Mouse (Mus musculus): ENCODE results near the gene Cdc123. TPM values are rescaled to one million over a fixed set of nuclear protein-coding genes. Genes with fewer than 3 reads are reported as not detected.
A peak's percentile ranks its signal among the peaks of the same experiment; 100 is the strongest.
"Not testable (repeated sequence)": the region's sequence is repeated elsewhere in the genome, so short reads cannot be mapped to it uniquely, and the experiment has no call there.

Gene Cdc123
- polyA plus RNA-seq, 1 experiment from 2014 or later, result 267 TPM

DNA sequence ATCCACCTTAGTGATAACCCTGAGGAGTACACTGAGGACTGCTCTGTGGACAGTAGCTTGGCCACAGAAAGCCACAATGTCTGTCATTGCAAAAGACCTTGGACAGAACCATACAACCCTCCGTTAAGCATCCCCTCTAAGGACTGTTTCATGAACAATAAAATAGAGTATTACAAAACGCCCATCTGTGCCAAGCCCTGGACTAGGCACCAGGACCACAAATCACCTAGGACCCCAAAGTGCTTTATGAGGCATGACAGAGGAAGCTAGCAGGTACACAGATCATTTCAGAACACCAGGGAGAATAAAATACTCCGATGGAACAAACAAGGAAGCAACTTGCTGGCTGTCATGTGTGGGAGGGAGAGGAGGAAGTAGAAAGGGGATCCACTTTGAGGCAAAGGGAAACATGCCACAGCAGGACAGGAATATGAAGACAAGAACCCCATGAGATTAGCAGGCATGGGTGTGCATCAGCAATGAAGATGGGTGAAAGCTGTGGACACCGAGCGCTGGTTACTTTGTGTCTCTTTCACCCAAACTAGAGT, 33.7 kb downstream of the Cdc123 start:
- Histone ChIP-seq H3K36me3 (ENCODE audit: control insufficient read depth, insufficient read depth, low read length) (peaks cover 67% of the 10 kb centered on the region), H3K9me3 (ENCODE audit: control insufficient read depth, low read length) (no peaks in the 10 kb centered on the region), H3K27me3 (replicated peaks; ENCODE audit: control insufficient read depth, insufficient read depth, low read length) (no peaks in the 10 kb centered on the region), H3K27ac (ENCODE audit: low read depth) (no peak overlapping the region), H3K4me2 (ENCODE audit: low read length) (no peak overlapping the region), H3K4me3 (ENCODE audit: low read depth, low read length) (no peak overlapping the region), H3K9ac (ENCODE audit: low read length) (no peak overlapping the region), H3K4me1 (replicated peaks; ENCODE audit: control insufficient read depth, insufficient read depth, low read length) (no peaks in the 10 kb centered on the region)
- DNase-seq (ENCODE audit: low spot score) (no peak), ATAC-seq (replicated peaks; ENCODE audit: low FRiP score, low TSS enrichment, low read depth) (no peak)
- WGBS, result 91% methylated on average over 5 of the region's 5 CpGs

- no peak overlapping the region for H3K9ac ChIP-seq (ENCODE audit: low read length)
- H3K36me3 ChIP-seq (ENCODE audit: control insufficient read depth, insufficient read depth, low read length), result peaks cover 66% of the 10 kb centered on the region
- no peak overlapping the region for H3K4me3 ChIP-seq (ENCODE audit: low read depth, low read length)
- WGBS, result 93% methylated on average over 5 of the region's 5 CpGs
- ATAC-seq (replicated peaks; ENCODE audit: low FRiP score, low TSS enrichment, low read depth) (no peak), DNase-seq (ENCODE audit: low spot score) (no peak)
- H3K9me3 ChIP-seq (ENCODE audit: control insufficient read depth, low read length), result no peaks in the 10 kb centered on the region
- no peaks in the 10 kb centered on the region for H3K4me1 ChIP-seq (replicated peaks; ENCODE audit: control insufficient read depth, insufficient read depth, low read length)
- H3K27ac ChIP-seq (ENCODE audit: low read depth), result no peak overlapping the region
- no peaks in the 10 kb centered on the region for H3K27me3 ChIP-seq (replicated peaks; ENCODE audit: control insufficient read depth, insufficient read depth, low read length)
- no peak overlapping the region for H3K4me2 ChIP-seq (ENCODE audit: low read length)
Measured at GRCm38 (mm10) chr2:5810036-5810718, 34.8 kb downstream of the Cdc123 start.

GRCm38 (mm10) chr2:5806201-5806600, 38.8 kb downstream of the Cdc123 start:
- not testable (repeated sequence) for H3K4me3 ChIP-seq (ENCODE audit: low read depth, low read length); H3K9me3 ChIP-seq (ENCODE audit: control insufficient read depth, low read length); H3K9ac ChIP-seq (ENCODE audit: low read length); H3K4me1 ChIP-seq (replicated peaks; ENCODE audit: control insufficient read depth, insufficient read depth, low read length); H3K27me3 ChIP-seq (replicated peaks; ENCODE audit: control insufficient read depth, insufficient read depth, low read length); H3K27ac ChIP-seq (ENCODE audit: low read depth); DNase-seq (ENCODE audit: low spot score); ATAC-seq (replicated peaks; ENCODE audit: low FRiP score, low TSS enrichment, low read depth); H3K4me2 ChIP-seq (ENCODE audit: low read length)
- peaks cover 76% of the 10 kb centered on the region for H3K36me3 ChIP-seq (ENCODE audit: control insufficient read depth, insufficient read depth, low read length)
- WGBS, result 71% methylated on average over 3 of the region's 3 CpGs

GRCm38 (mm10) chr2:5805228-5805627, 39.7 kb downstream of the Cdc123 start:
- DNase-seq (ENCODE audit: low spot score), result no peak
- no peak for ATAC-seq (replicated peaks; ENCODE audit: low FRiP score, low TSS enrichment, low read depth)

GRCm38 (mm10) chr2:5804440-5805045, 40.4 kb downstream of the Cdc123 start:
- peaks cover 67% of the 10 kb centered on the region for H3K36me3 ChIP-seq (ENCODE audit: control insufficient read depth, insufficient read depth, low read length)
- no peak overlapping the region for H3K9ac ChIP-seq (ENCODE audit: low read length)
- no peak overlapping the region for H3K4me3 ChIP-seq (ENCODE audit: low read depth, low read length)
- H3K4me2 ChIP-seq (ENCODE audit: low read length), result no peak overlapping the region
- H3K27ac ChIP-seq (ENCODE audit: low read depth), result no peak overlapping the region
- no peaks in the 10 kb centered on the region for H3K4me1 ChIP-seq (replicated peaks; ENCODE audit: control insufficient read depth, insufficient read depth, low read length)
- H3K9me3 ChIP-seq (ENCODE audit: control insufficient read depth, low read length), result 0 out of 2 replicates have a peak, but pooled peaks cover 2% of the 10 kb centered on the region
- WGBS, result 90% methylated on average over 6 of the region's 6 CpGs
- DNase-seq (ENCODE audit: low spot score) (no peak), ATAC-seq (replicated peaks; ENCODE audit: low FRiP score, low TSS enrichment, low read depth) (no peak)
- no peaks in the 10 kb centered on the region for H3K27me3 ChIP-seq (replicated peaks; ENCODE audit: control insufficient read depth, insufficient read depth, low read length)

More at GRCm38 (mm10) chr2:5805228-5805627, 39.7 kb downstream of the Cdc123 start:
- no peaks in the 10 kb centered on the region for H3K4me1 ChIP-seq (replicated peaks; ENCODE audit: control insufficient read depth, insufficient read depth, low read length)
- no peaks in the 10 kb centered on the region for H3K27me3 ChIP-seq (replicated peaks; ENCODE audit: control insufficient read depth, insufficient read depth, low read length)
- no peak overlapping the region for H3K27ac ChIP-seq (ENCODE audit: low read depth)
- no peaks in the 10 kb centered on the region for H3K9me3 ChIP-seq (ENCODE audit: control insufficient read depth, low read length)
- H3K4me3 ChIP-seq (ENCODE audit: low read depth, low read length), result no peak overlapping the region
- no peak overlapping the region for H3K4me2 ChIP-seq (ENCODE audit: low read length)
- no peak overlapping the region for H3K9ac ChIP-seq (ENCODE audit: low read length)
- 92% methylated on average over 7 of the region's 7 CpGs for WGBS
- peaks cover 74% of the 10 kb centered on the region for H3K36me3 ChIP-seq (ENCODE audit: control insufficient read depth, insufficient read depth, low read length)

GRCm38 (mm10) chr2:5801927-5802590, 42.9 kb downstream of the Cdc123 start:
- Histone ChIP-seq H3K4me1 (replicated peaks; ENCODE audit: control insufficient read depth, insufficient read depth, low read length) (no peaks in the 10 kb centered on the region), H3K27ac (ENCODE audit: low read depth) (no peak overlapping the region), H3K9me3 (ENCODE audit: control insufficient read depth, low read length) (0 out of 2 replicates have a peak, but pooled peaks cover 2% of the 10 kb centered on the region), H3K4me3 (ENCODE audit: low read depth, low read length) (no peak overlapping the region), H3K27me3 (replicated peaks; ENCODE audit: control insufficient read depth, insufficient read depth, low read length) (no peaks in the 10 kb centered on the region), H3K9ac (ENCODE audit: low read length) (no peak overlapping the region; the same call in 1 of the 2 replicates), H3K4me2 (ENCODE audit: low read length) (no peak overlapping the region), H3K36me3 (ENCODE audit: control insufficient read depth, insufficient read depth, low read length) (peaks cover 62% of the 10 kb centered on the region)
- ATAC-seq (replicated peaks; ENCODE audit: low FRiP score, low TSS enrichment, low read depth) (no peak), DNase-seq (ENCODE audit: low spot score) (no peak)
- WGBS, result 88% methylated on average over 10 of the region's 10 CpGs

GRCm38 (mm10) chr2:5801182-5801640, 43.8 kb downstream of the Cdc123 start:
- ATAC-seq (replicated peaks; ENCODE audit: low FRiP score, low TSS enrichment, low read depth), result no peak
- Histone ChIP-seq H3K9me3 (ENCODE audit: control insufficient read depth, low read length) (0 out of 2 replicates have a peak, but pooled peaks cover 2% of the 10 kb centered on the region), H3K4me2 (ENCODE audit: low read length) (no peak overlapping the region), H3K27me3 (replicated peaks; ENCODE audit: control insufficient read depth, insufficient read depth, low read length) (no peaks in the 10 kb centered on the region), H3K36me3 (ENCODE audit: control insufficient read depth, insufficient read depth, low read length) (peaks cover 69% of the 10 kb centered on the region), H3K4me3 (ENCODE audit: low read depth, low read length) (no peak overlapping the region), H3K27ac (ENCODE audit: low read depth) (peak overlapping the region; percentile 43; the same call in 1 of the 2 replicates), H3K4me1 (replicated peaks; ENCODE audit: control insufficient read depth, insufficient read depth, low read length) (no peaks in the 10 kb centered on the region), H3K9ac (ENCODE audit: low read length) (no peak overlapping the region; the same call in 1 of the 2 replicates)
- WGBS, result 71% methylated on average over 9 of the region's 9 CpGs
- DNase-seq (ENCODE audit: low spot score), result no peak

- no peak overlapping the region for H3K4me2 ChIP-seq (ENCODE audit: low read length)
- H3K4me1 ChIP-seq (replicated peaks; ENCODE audit: control insufficient read depth, insufficient read depth, low read length), result no peaks in the 10 kb centered on the region
- H3K36me3 ChIP-seq (ENCODE audit: control insufficient read depth, insufficient read depth, low read length), result peaks cover 72% of the 10 kb centered on the region
- ATAC-seq (replicated peaks; ENCODE audit: low FRiP score, low TSS enrichment, low read depth) (no peak), DNase-seq (ENCODE audit: low spot score) (peak; percentile 29)
- H3K9ac ChIP-seq (ENCODE audit: low read length), result no peak overlapping the region
- 89% methylated on average over 11 of the region's 11 CpGs for WGBS
- H3K27me3 ChIP-seq (replicated peaks; ENCODE audit: control insufficient read depth, insufficient read depth, low read length), result no peaks in the 10 kb centered on the region
- H3K27ac ChIP-seq (ENCODE audit: low read depth), result no peak overlapping the region
- no peak overlapping the region for H3K4me3 ChIP-seq (ENCODE audit: low read depth, low read length)
- H3K9me3 ChIP-seq (ENCODE audit: control insufficient read depth, low read length), result 0 out of 2 replicates have a peak, but pooled peaks cover 4% of the 10 kb centered on the region
Measured at GRCm38 (mm10) chr2:5797816-5798672, 46.9 kb downstream of the Cdc123 start.

All from intestine, embryonic 14.5 days (tissue).